Comparison of ENCODE assay signal across 18 mouse cellular contexts in genomic region chr16:22408642-22409360, GRCm38 (mm10). TPM values are rescaled to one million over a fixed set of nuclear protein-coding genes. Genes with fewer than 3 reads are reported as not detected.
DNase-seq lines count a peak whose midpoint lies in the region; ATAC-seq and TF ChIP-seq lines count a peak whose summit lies in the region.
"Had no signal": no experiment of that assay in that cellular context is flagged by ENCODE, and none has a peak within 500 bp of the region (broad histone marks: within the 10 kb centered on the region; RNA-seq: fewer than 3 reads in every experiment).

No protein-coding gene starts in this region.

- no peaks in the 10 kb centered on the region for H3K36me3 ChIP-seq in intestine, embryonic 15.5 days
- H3K36me3 ChIP-seq in intestine, postnatal 0 days (ENCODE audit: control insufficient read depth, insufficient read depth): no peaks in the 10 kb centered on the region
- H3K36me3 ChIP-seq: embryonic facial prominence, embryonic 15.5 days had no signal

- no peak overlapping the region for H3K4me3 ChIP-seq in intestine, embryonic 15.5 days (replicated peaks)
- H3K4me3 ChIP-seq in intestine, postnatal 0 days (ENCODE audit: low read depth, low read length): no peak overlapping the region
- H3K4me3 ChIP-seq in left cerebral cortex, adult 2 months: no peak overlapping the region
- H3K4me3 ChIP-seq: embryonic facial prominence, embryonic 15.5 days; forebrain, embryonic 13.5 days had no signal

- 0 out of 2 replicates have a peak, but pooled peaks have one; percentile 43 for ATAC-seq in intestine, embryonic 15.5 days
- ATAC-seq in intestine, postnatal 0 days: no peak
- ATAC-seq: forebrain, embryonic 13.5 days; hindbrain, postnatal 0 days had no signal

- DNase-seq in left cerebral cortex, adult 2 months (ENCODE audit: extremely low spot score in 1 of 2, low spot score in 2 of 2): no peak
- DNase-seq in left cerebral cortex, postnatal 36 days (ENCODE audit: low spot score in 2 of 2): no peak
- DNase-seq in R1 (ENCODE audit: low read depth, low spot score): peak; percentile 83
- DNase-seq in left cerebral cortex, postnatal 14 days (ENCODE audit: low spot score in 2 of 2): peak; percentile 47 to 75
- DNase-seq in spleen, postnatal 14 days (ENCODE audit: low spot score in 2 of 2): no peak
- no peak for DNase-seq in urinary bladder, postnatal 36 days (ENCODE audit: low spot score in 2 of 2)
- DNase-seq: cerebellum, postnatal 10 days; embryo, embryonic 11 days; heart, postnatal 4 days; lung, adult 18-20 months; right cerebral cortex, postnatal 25 days; thymus, postnatal 36 days had no signal

- peaks cover 15% of the 10 kb centered on the region for H3K4me1 ChIP-seq in intestine, embryonic 15.5 days (replicated peaks)
- H3K4me1 ChIP-seq in intestine, postnatal 0 days (replicated peaks; ENCODE audit: control insufficient read depth, insufficient read depth, low read length): no peaks in the 10 kb centered on the region; the same call in 1 of the 2 replicates

- H3K4me2 ChIP-seq in intestine, embryonic 15.5 days (replicated peaks): no peak overlapping the region
- H3K4me2 ChIP-seq in intestine, postnatal 0 days (replicated peaks; ENCODE audit: low read depth): no peak overlapping the region
- H3K4me2 ChIP-seq: embryonic facial prominence, embryonic 15.5 days; forebrain, embryonic 13.5 days had no signal

- no peak overlapping the region for H3K27ac ChIP-seq in intestine, embryonic 15.5 days
- H3K27ac ChIP-seq in intestine, postnatal 0 days (ENCODE audit: low read depth, low read length): no peak overlapping the region
- H3K27ac ChIP-seq in left cerebral cortex, adult 2 months: peak overlapping the region; percentile 38; the same call in 1 of the 2 replicates
- H3K27ac ChIP-seq: embryonic facial prominence, embryonic 15.5 days; forebrain, embryonic 13.5 days; hindbrain, postnatal 0 days had no signal

- no peaks in the 10 kb centered on the region for H3K27me3 ChIP-seq in intestine, embryonic 15.5 days (replicated peaks)
- H3K27me3 ChIP-seq in intestine, postnatal 0 days (replicated peaks; ENCODE audit: control insufficient read depth, insufficient read depth, low read length): no peaks in the 10 kb centered on the region
- H3K27me3 ChIP-seq: CH12.LX; embryonic facial prominence, embryonic 15.5 days; forebrain, embryonic 13.5 days had no signal

- WGBS in intestine, embryonic 15.5 days: 68% methylated on average over 8 of the region's 8 CpGs
- 67% methylated on average over 8 of the region's 8 CpGs for WGBS in intestine, postnatal 0 days

- intact Hi-C loops in left cerebral cortex, adult 2 months (cut with DNase I): loop anchor here (5.0 kb wide), 2 partner anchors 62 to 82 kb away; no protein-coding TSS in a partner anchor
- intact Hi-C loops in left cerebral cortex, postnatal 36 days (cut with DNase I): loop anchor here (5.0 kb wide), 2 partner anchors 62 to 82 kb away; no protein-coding TSS in a partner anchor
- intact Hi-C loops in left cerebral cortex, postnatal 14 days (cut with DNase I): no loop called here

- no peaks in the 10 kb centered on the region for H3K9me3 ChIP-seq in intestine, embryonic 15.5 days
- no peaks in the 10 kb centered on the region for H3K9me3 ChIP-seq in intestine, postnatal 0 days (ENCODE audit: control insufficient read depth)
- H3K9me3 ChIP-seq: embryonic facial prominence, embryonic 15.5 days; forebrain, embryonic 13.5 days had no signal

- no peak overlapping the region for H3K9ac ChIP-seq in intestine, embryonic 15.5 days
- H3K9ac ChIP-seq in intestine, postnatal 0 days (ENCODE audit: low read depth, low read length): no peak overlapping the region
- H3K9ac ChIP-seq: embryonic facial prominence, embryonic 15.5 days; forebrain, embryonic 13.5 days had no signal

- no peak for TF ChIP-seq CTCF in intestine, postnatal 0 days (IDR thresholded peaks at IDR 0.05; ENCODE audit: low read depth)
- TF ChIP-seq CTCF in left cerebral cortex, adult 2 months (IDR thresholded peaks at IDR 0.05): no peak

RNA-seq across cellular contexts. Expression of gene Etv5, which starts 30.7 kb away (rescaled TPM):
- polyA plus RNA-seq in intestine, embryonic 15.5 days (2015; fragmentation: Nextera tagmentation; extraction: Ambion mirVana): 11.2 and 11.4 TPM in 2 replicates
- polyA plus RNA-seq in intestine, postnatal 0 days (2015; fragmentation: Nextera tagmentation; extraction: Ambion mirVana): 5.4 and 5.7 TPM in 2 replicates
- total RNA-seq in left cerebral cortex, adult 2 months (2021): 10 to 100 TPM; 94.7 to 97.5 TPM
- total RNA-seq in left cerebral cortex, postnatal 36 days (2021): 10 to 100 TPM; 81.8 to 87.0 TPM
- 10 to 100 TPM; 59.9 to 68.8 TPM for total RNA-seq in left cerebral cortex, postnatal 14 days (2021)

Comparison
In these comparisons a context has a peak if more than half of its experiments do, and no peak if none do; other contexts are left out.
1. DNase-seq: peak in R1 (single experiment) and left cerebral cortex, postnatal 14 days (2 of 2); none in left cerebral cortex, adult 2 months (0 of 2), left cerebral cortex, postnatal 36 days (0 of 2), spleen, postnatal 14 days (0 of 2) and urinary bladder, postnatal 36 days (0 of 2).